27 mouse cellular contexts compared by ENCODE assay signal in genomic region chr14:57366724-57367123, GRCm38 (mm10). TPM values are rescaled to one million over a fixed set of nuclear protein-coding genes. Genes with fewer than 3 reads are reported as not detected.
DNase-seq lines count a peak whose midpoint lies in the region; ATAC-seq and TF ChIP-seq lines count a peak whose summit lies in the region.
"Had no signal": no experiment of that assay in that cellular context is flagged by ENCODE, and none has a peak within 500 bp of the region (broad histone marks: within the 10 kb centered on the region; RNA-seq: fewer than 3 reads in every experiment).

No protein-coding gene starts in this region.

- no peak for TF ChIP-seq POLR2A in liver, adult 2 months (IDR thresholded peaks at IDR 0.05; ENCODE audit: extremely low read depth, insufficient read depth, low read length)
- no peak for TF ChIP-seq POLR2A in bone marrow macrophage, adult 2 months (IDR thresholded peaks at IDR 0.05; ENCODE audit: borderline replicate concordance, low read depth, low read length)
- no peak for TF ChIP-seq POLR2A in small intestine, adult 2 months (IDR thresholded peaks at IDR 0.05; ENCODE audit: low read depth, low read length)

- ATAC-seq in liver, embryonic 12.5 days = no peak
- peak; percentile 47 for ATAC-seq in intestine, embryonic 16.5 days
- no peak for ATAC-seq in hindbrain, postnatal 0 days
- ATAC-seq: forebrain, embryonic 13.5 days; midbrain, embryonic 13.5 days had no signal

- no peak overlapping the region for H3K9ac ChIP-seq in liver, adult 2 months (ENCODE audit: low read depth, low read length)
- no peak overlapping the region for H3K9ac ChIP-seq in liver, embryonic 12.5 days
- no peak overlapping the region for H3K9ac ChIP-seq in intestine, embryonic 16.5 days (ENCODE audit: low read depth, low read length)
- no peak overlapping the region for H3K9ac ChIP-seq in hindbrain, postnatal 0 days (replicated peaks; ENCODE audit: low read length)
- H3K9ac ChIP-seq: embryonic facial prominence, embryonic 15.5 days; forebrain, embryonic 13.5 days; hindbrain, embryonic 13.5 days; limb, embryonic 15.5 days; liver, embryonic 15.5 days; lung, embryonic 15.5 days; midbrain, embryonic 13.5 days; neural tube, embryonic 15.5 days; stomach, embryonic 15.5 days had no signal

- DNase-seq in liver, adult 2 months (ENCODE audit: extremely low read depth, low read depth, low spot score) = peak; percentile 21
- DNase-seq in hindbrain, postnatal 0 days (ENCODE audit: low spot score) = no peak
- no peak for DNase-seq in cerebellum, adult 9-11 months
- DNase-seq in T-cell, adult 2 months (ENCODE audit: low spot score) = no peak
- DNase-seq: adrenal gland, postnatal 36 days; cerebellum, adult 9-10 months; gastrocnemius, postnatal 10 days; heart, postnatal 4 days; layer of hippocampus, adult 9-11 months; retina, postnatal 1 day; right cerebral cortex, postnatal 14 days had no signal

- no peaks in the 10 kb centered on the region for H3K27me3 ChIP-seq in liver, adult 2 months (ENCODE audit: control insufficient read depth, insufficient read depth, low read length)
- H3K27me3 ChIP-seq in liver, embryonic 12.5 days (replicated peaks) = no peaks in the 10 kb centered on the region
- no peaks in the 10 kb centered on the region for H3K27me3 ChIP-seq in intestine, embryonic 16.5 days (replicated peaks; ENCODE audit: control insufficient read depth, insufficient read depth, low read length)
- no peaks in the 10 kb centered on the region for H3K27me3 ChIP-seq in small intestine, adult 2 months (ENCODE audit: control insufficient read depth, insufficient read depth, low read length)
- no peaks in the 10 kb centered on the region for H3K27me3 ChIP-seq in hindbrain, postnatal 0 days (ENCODE audit: insufficient read depth, low read length)
- H3K27me3 ChIP-seq: embryonic facial prominence, embryonic 15.5 days; limb, embryonic 15.5 days; liver, embryonic 15.5 days; lung, embryonic 15.5 days; neural tube, embryonic 15.5 days; stomach, embryonic 15.5 days had no signal

- peaks cover 7% of the 10 kb centered on the region for H3K4me1 ChIP-seq in liver, adult 2 months (ENCODE audit: control insufficient read depth, insufficient read depth, low read length)
- H3K4me1 ChIP-seq in liver, embryonic 12.5 days = peaks cover 3% of the 10 kb centered on the region; the same call in 1 of the 2 replicates
- H3K4me1 ChIP-seq in bone marrow macrophage, adult 2 months (ENCODE audit: control insufficient read depth, insufficient read depth, low read length) = peaks cover 5% of the 10 kb centered on the region; the same call in 1 of the 2 replicates
- H3K4me1 ChIP-seq in intestine, embryonic 16.5 days (ENCODE audit: control insufficient read depth, insufficient read depth, low read length) = peaks cover 7% of the 10 kb centered on the region; the same call in 1 of the 2 replicates
- H3K4me1 ChIP-seq in small intestine, adult 2 months (ENCODE audit: control insufficient read depth, insufficient read depth, insufficient read length, low read length) = peaks cover 5% of the 10 kb centered on the region; the same call in 1 of the 2 replicates
- H3K4me1 ChIP-seq in hindbrain, postnatal 0 days (ENCODE audit: insufficient read depth, low read length) = no peaks in the 10 kb centered on the region
- H3K4me1 ChIP-seq: forebrain, embryonic 13.5 days; hindbrain, embryonic 13.5 days; liver, embryonic 15.5 days; lung, embryonic 15.5 days had no signal

- H3K4me3 ChIP-seq in liver, adult 2 months (ENCODE audit: insufficient read depth, low read depth, low read length) = no peak overlapping the region
- H3K4me3 ChIP-seq in liver, embryonic 12.5 days = no peak overlapping the region
- H3K4me3 ChIP-seq in bone marrow macrophage, adult 2 months (ENCODE audit: insufficient read depth, low read length) = no peak overlapping the region
- H3K4me3 ChIP-seq in intestine, embryonic 16.5 days (ENCODE audit: low read length) = no peak overlapping the region
- H3K4me3 ChIP-seq in small intestine, adult 2 months (ENCODE audit: low read depth, low read length) = no peak overlapping the region
- no peak overlapping the region for H3K4me3 ChIP-seq in hindbrain, postnatal 0 days (ENCODE audit: low read length)
- H3K4me3 ChIP-seq: embryonic facial prominence, embryonic 10.5 days; embryonic facial prominence, embryonic 15.5 days; forebrain, embryonic 13.5 days; hindbrain, embryonic 13.5 days; limb, embryonic 10.5 days; limb, embryonic 15.5 days; liver, embryonic 15.5 days; lung, embryonic 15.5 days; midbrain, embryonic 13.5 days; neural tube, embryonic 15.5 days; stomach, embryonic 15.5 days had no signal

- no peaks in the 10 kb centered on the region for H3K36me3 ChIP-seq in liver, adult 2 months (ENCODE audit: control insufficient read depth, insufficient read depth, low read length)
- no peaks in the 10 kb centered on the region for H3K36me3 ChIP-seq in liver, embryonic 12.5 days
- no peaks in the 10 kb centered on the region for H3K36me3 ChIP-seq in intestine, embryonic 16.5 days (ENCODE audit: control insufficient read depth, insufficient read depth, low read length)
- peaks cover 7% of the 10 kb centered on the region for H3K36me3 ChIP-seq in small intestine, adult 2 months (ENCODE audit: control insufficient read depth, insufficient read depth, low read length)
- no peaks in the 10 kb centered on the region for H3K36me3 ChIP-seq in hindbrain, postnatal 0 days (ENCODE audit: insufficient read depth, low read length)
- H3K36me3 ChIP-seq: embryonic facial prominence, embryonic 10.5 days; embryonic facial prominence, embryonic 15.5 days; hindbrain, embryonic 13.5 days; limb, embryonic 10.5 days; limb, embryonic 15.5 days; liver, embryonic 15.5 days; lung, embryonic 15.5 days; midbrain, embryonic 13.5 days; neural tube, embryonic 15.5 days; stomach, embryonic 15.5 days had no signal

- H3K27ac ChIP-seq in liver, adult 2 months (replicated peaks; ENCODE audit: insufficient read depth, low read depth, low read length) = no peak overlapping the region
- no peak overlapping the region for H3K27ac ChIP-seq in liver, embryonic 12.5 days
- peak overlapping the region; percentile 65 for H3K27ac ChIP-seq in bone marrow macrophage, adult 2 months (ENCODE audit: insufficient read depth, low read depth, low read length)
- H3K27ac ChIP-seq in intestine, embryonic 16.5 days (ENCODE audit: low read length) = peak overlapping the region; percentile 89
- H3K27ac ChIP-seq in small intestine, adult 2 months (ENCODE audit: insufficient read depth, low read depth, low read length) = peak overlapping the region; percentile 81
- H3K27ac ChIP-seq in hindbrain, postnatal 0 days = no peak overlapping the region
- H3K27ac ChIP-seq: embryonic facial prominence, embryonic 10.5 days; embryonic facial prominence, embryonic 15.5 days; forebrain, embryonic 13.5 days; hindbrain, embryonic 13.5 days; limb, embryonic 10.5 days; limb, embryonic 15.5 days; liver, embryonic 15.5 days; lung, embryonic 15.5 days; midbrain, embryonic 13.5 days; neural tube, embryonic 15.5 days; stomach, embryonic 15.5 days had no signal

- no peaks in the 10 kb centered on the region for H3K9me3 ChIP-seq in liver, embryonic 12.5 days (replicated peaks)
- no peaks in the 10 kb centered on the region for H3K9me3 ChIP-seq in intestine, embryonic 16.5 days (ENCODE audit: control insufficient read depth, low read length)
- H3K9me3 ChIP-seq in hindbrain, postnatal 0 days (ENCODE audit: low read length) = no peaks in the 10 kb centered on the region
- H3K9me3 ChIP-seq: embryonic facial prominence, embryonic 10.5 days; embryonic facial prominence, embryonic 15.5 days; forebrain, embryonic 13.5 days; hindbrain, embryonic 13.5 days; limb, embryonic 10.5 days; limb, embryonic 15.5 days; liver, embryonic 15.5 days; lung, embryonic 15.5 days; midbrain, embryonic 13.5 days; neural tube, embryonic 15.5 days; stomach, embryonic 15.5 days had no signal

- H3K4me2 ChIP-seq in liver, embryonic 12.5 days = no peak overlapping the region
- no peak overlapping the region for H3K4me2 ChIP-seq in intestine, embryonic 16.5 days (ENCODE audit: low read depth, low read length)
- no peak overlapping the region for H3K4me2 ChIP-seq in hindbrain, postnatal 0 days (ENCODE audit: low read depth, low read length)
- H3K4me2 ChIP-seq: embryonic facial prominence, embryonic 15.5 days; forebrain, embryonic 13.5 days; heart, embryonic 11.5 days; hindbrain, embryonic 13.5 days; limb, embryonic 15.5 days; liver, embryonic 15.5 days; lung, embryonic 15.5 days; midbrain, embryonic 13.5 days; neural tube, embryonic 15.5 days; stomach, embryonic 15.5 days had no signal

- 54% methylated on average over 5 of the region's 5 CpGs for WGBS in liver, adult 2 months
- 50% methylated on average over 5 of the region's 5 CpGs for WGBS in liver, embryonic 12.5 days (ENCODE audit: insufficient replicate concordance)
- WGBS in intestine, embryonic 16.5 days = 57% methylated on average over 5 of the region's 5 CpGs
- WGBS in small intestine, adult 2 months = 31% methylated on average over 5 of the region's 5 CpGs
- 79% methylated on average over 5 of the region's 5 CpGs for WGBS in hindbrain, postnatal 0 days

- H3K79me2 ChIP-seq in liver, adult 2 months (ENCODE audit: control insufficient read depth, insufficient read depth, low read length) = peaks cover 3% of the 10 kb centered on the region; the same call in 1 of the 2 replicates

- no peak for TF ChIP-seq CTCF in liver, adult 2 months (IDR thresholded peaks at IDR 0.05; ENCODE audit: low read depth, low read length)
- TF ChIP-seq CTCF in bone marrow macrophage, adult 2 months (IDR thresholded peaks at IDR 0.05; ENCODE audit: low read depth, low read length) = no peak
- no peak for TF ChIP-seq CTCF in small intestine, adult 2 months (IDR thresholded peaks at IDR 0.05; ENCODE audit: extremely low read depth, insufficient read length, insufficient replicate concordance, low read depth, low read length)
- no peak for TF ChIP-seq CTCF in hindbrain, postnatal 0 days (IDR thresholded peaks at IDR 0.05; ENCODE audit: low read depth)

RNA-seq across cellular contexts. Expression of gene Cryl1, which starts 31.6 kb away (rescaled TPM):
- 33.0 and 46.4 TPM in 2 replicates for total RNA-seq in liver, adult 2 months (2014; rRNA removed)
- 27.0 and 34.9 TPM in 2 replicates for polyA plus RNA-seq in liver, adult 2 months (2012; rRNA removed)
- 7.2 and 7.3 TPM in 2 replicates for polyA plus RNA-seq in liver, embryonic 12.5 days (2016; fragmentation: Nextera tagmentation; extraction: Ambion mirVana)
- 48.8 and 51.1 TPM in 2 replicates for polyA plus RNA-seq in bone marrow macrophage, adult 2 months (2012; ENCODE audit: insufficient read depth, insufficient read length, missing spikeins)
- 139 and 156 TPM in 2 replicates for polyA plus RNA-seq in intestine, embryonic 16.5 days (2015; fragmentation: Nextera tagmentation; extraction: Ambion mirVana)
- polyA plus RNA-seq in small intestine, adult 2 months (2012; rRNA removed) = 124 and 167 TPM in 2 replicates
- total RNA-seq in hindbrain, postnatal 0 days (2014; rRNA removed) = 13.3 and 16.0 TPM in 2 replicates
- 19.2 and 19.3 TPM in 2 replicates for polyA plus RNA-seq in hindbrain, postnatal 0 days (2015; fragmentation: Nextera tagmentation; extraction: Ambion mirVana)

RNA-seq across cellular contexts. Expression of gene Ift88, which starts 57.1 kb away (rescaled TPM):
- 4.8 and 6.0 TPM in 2 replicates for total RNA-seq in liver, adult 2 months (2014; rRNA removed)
- polyA plus RNA-seq in liver, adult 2 months (2012; rRNA removed) = 2.1 and 2.5 TPM in 2 replicates
- polyA plus RNA-seq in liver, embryonic 12.5 days (2016; fragmentation: Nextera tagmentation; extraction: Ambion mirVana) = 2.4 and 2.6 TPM in 2 replicates
- polyA plus RNA-seq in bone marrow macrophage, adult 2 months (2012; ENCODE audit: insufficient read depth, insufficient read length, missing spikeins) = 7.8 and 10.2 TPM in 2 replicates
- polyA plus RNA-seq in intestine, embryonic 16.5 days (2015; fragmentation: Nextera tagmentation; extraction: Ambion mirVana) = 7.2 and 7.5 TPM in 2 replicates
- 0.38 and 0.58 TPM in 2 replicates for polyA plus RNA-seq in small intestine, adult 2 months (2012; rRNA removed)
- 15.2 and 16.7 TPM in 2 replicates for total RNA-seq in hindbrain, postnatal 0 days (2014; rRNA removed)
- 16.3 and 18.4 TPM in 2 replicates for polyA plus RNA-seq in hindbrain, postnatal 0 days (2015; fragmentation: Nextera tagmentation; extraction: Ambion mirVana)

Comparison
In these comparisons a context has a peak if more than half of its experiments do, and no peak if none do; other contexts are left out.
1. H3K27ac ChIP-seq: peak in bone marrow macrophage, adult 2 months (single experiment), intestine, embryonic 16.5 days (single experiment) and small intestine, adult 2 months (single experiment); none in liver, adult 2 months (single experiment), liver, embryonic 12.5 days (single experiment) and hindbrain, postnatal 0 days (single experiment).